Mouse (Mus musculus): ENCODE results near the gene Tra2a.

DNA sequence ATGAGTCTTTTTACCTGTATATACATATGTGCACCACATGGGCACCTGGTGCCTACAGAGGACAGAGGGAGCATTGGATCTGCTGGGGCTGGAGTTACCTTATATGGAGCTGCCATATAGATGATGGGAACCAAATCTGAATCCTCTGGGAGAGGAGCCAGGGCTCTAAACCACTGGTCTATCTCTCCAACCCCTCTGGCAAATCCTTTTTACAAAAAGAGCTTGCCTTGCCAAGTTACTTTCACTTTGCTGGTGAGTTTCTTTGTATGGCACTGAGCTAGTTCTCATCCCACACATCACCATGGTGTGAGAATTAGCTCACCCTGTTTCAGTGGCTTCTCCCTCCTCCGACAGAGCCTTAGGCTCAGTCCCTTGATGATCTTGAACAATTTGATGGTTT, 57.4 kb downstream of the Tra2a start:
- no peak for TF ChIP-seq CTCF (IDR thresholded peaks at IDR 0.05; ENCODE audit: low read depth, low read length)
- TF ChIP-seq POLR2A (IDR thresholded peaks at IDR 0.05; ENCODE audit: borderline replicate concordance, low read depth, low read length): no peak
